Mouse (Mus musculus) heart, embryonic 14.5 days (tissue): Measurements from ENCODE around the gene Tmem145. TPM values are rescaled to one million over a fixed set of nuclear protein-coding genes. Genes with fewer than 3 reads are reported as not detected.
A peak's percentile ranks its signal among the peaks of the same experiment; 100 is the strongest.

Experiments used
- ATAC-seq: fragments of 200-750 bp; cut with Nextera tagmentation; 2 replicates; pipeline ENCODE4 v1.8.0; 2017; ENCODE audit warnings: low read depth, moderate TSS enrichment; ENCODE audit not compliant: insufficient number of reproducible peaks, insufficient read depth, low FRiP score
- H3K27ac ChIP-seq, 2 experiments: fragments of 200-500 bp in 1 of 2; fragments of 300-500 bp in 1 of 2; sonication (generic) in 1 of 2; replicated peaks in 1 of 2; 2 replicates each; pipeline ENCODE4 v1.5.1; 2012 to 2014; ENCODE audit warnings: low read depth in 2 of 2, low read length in 2 of 2, control low read depth in 1 of 2, mild to moderate bottlenecking in 1 of 2, mixed read lengths in 1 of 2; ENCODE audit not compliant: control insufficient read depth in 1 of 2, insufficient read depth in 1 of 2
- H3K27me3 ChIP-seq: fragments of 300-500 bp; sonication (generic); 2 replicates; pipeline ENCODE4 v1.6.1; 2014; ENCODE audit warnings: mild to moderate bottlenecking, low read length, control low read depth; ENCODE audit not compliant: control insufficient read depth, insufficient read depth
- H3K36me3 ChIP-seq: fragments of 300-500 bp; sonication (generic); 2 replicates; pipeline ENCODE4 v1.6.1; 2014; ENCODE audit warnings: mild to moderate bottlenecking, control low read depth, low read length, mixed read lengths; ENCODE audit not compliant: control insufficient read depth, insufficient read depth
- H3K4me1 ChIP-seq, 2 experiments: fragments of 200-500 bp in 1 of 2; fragments of 300-500 bp in 1 of 2; sonication (generic) in 1 of 2; 2 replicates each; pipeline ENCODE4 v1.6.1; 2012 to 2014; ENCODE audit warnings: low read length in 2 of 2, control low read depth in 1 of 2, mixed read lengths in 1 of 2; ENCODE audit not compliant: control insufficient read depth in 2 of 2, insufficient read depth in 2 of 2
- H3K4me2 ChIP-seq: fragments of 300-500 bp; sonication (generic); 2 replicates; pipeline ENCODE4 v1.6.1; 2014; ENCODE audit warnings: mild to moderate bottlenecking, low read length
- H3K4me3 ChIP-seq, 2 experiments: fragments of 200-500 bp in 1 of 2; fragments of 300-500 bp in 1 of 2; sonication (generic) in 1 of 2; 2 replicates each; pipeline ENCODE4 v1.5.1; 2012 to 2014; ENCODE audit warnings: low read length in 2 of 2, mild to moderate bottlenecking in 2 of 2, control low read depth in 1 of 2, low read depth in 1 of 2, moderate library complexity in 1 of 2; ENCODE audit not compliant: control insufficient read depth in 1 of 2, insufficient read depth in 1 of 2
- H3K9ac ChIP-seq: fragments of 300-500 bp; sonication (generic); 2 replicates; pipeline ENCODE4 v1.6.1; 2014; ENCODE audit warnings: mild to moderate bottlenecking, low read length
- H3K9me3 ChIP-seq: fragments of 300-500 bp; sonication (generic); 2 replicates; pipeline ENCODE4 v1.6.1; 2016; ENCODE audit warnings: low read length, control low read depth; ENCODE audit not compliant: control insufficient read depth
- WGBS: fragments of 180-500 bp; shearing (Covaris S2); extraction: QIAGEN DNeasy Blood & Tissue Kit; methylation state at CpG from one replicate; pipeline ENCODE4 v1.1.7; 2014; 5-methylcytosine and 5-hydroxymethylcytosine counted together
- polyA plus RNA-seq: library from polyadenylated mRNA; unstranded; fragments of >200 nt; fragmentation: Nextera tagmentation; extraction: Ambion mirVana; gene quantifications from 2 replicates; pipeline ENCODE4 v1.2.1, GENCODE M21; 2014

Gene Tmem145
- polyA plus RNA-seq, 1 experiment from 2014 or later = 0.30 TPM

DNA sequence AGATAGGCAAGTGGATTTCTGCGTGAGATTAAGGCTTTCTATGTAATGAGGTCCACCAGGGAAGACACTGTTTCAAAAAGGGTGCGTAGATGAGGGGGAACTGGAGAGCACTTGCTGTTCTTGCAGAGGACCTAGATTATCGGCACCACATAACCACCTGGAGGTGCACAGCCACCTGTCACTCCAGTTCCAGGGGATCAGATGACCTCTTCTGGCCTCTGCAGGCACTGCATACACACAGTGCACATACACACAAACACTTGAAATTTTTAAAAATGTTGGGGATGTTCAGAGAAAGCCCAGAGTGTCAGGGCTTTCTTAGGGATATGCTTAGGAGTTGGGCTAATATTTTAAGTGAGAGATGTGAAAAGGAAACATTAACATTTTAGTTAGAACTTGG is 16.0 kb upstream of the Tmem145 start:
- H3K27ac ChIP-seq = no peak overlapping the region
- no peak overlapping the region for H3K4me2 ChIP-seq
- H3K9ac ChIP-seq = no peak overlapping the region
- no peak for ATAC-seq
- H3K4me1 ChIP-seq = peaks cover 8 to 14% of the 10 kb centered on the region in 2 experiments; a peak in 3 of 4 replicates
- no peaks in the 10 kb centered on the region for H3K9me3 ChIP-seq
- no peak overlapping the region for H3K4me3 ChIP-seq
- WGBS = 97% methylated on average over 3 of the region's 3 CpGs
- H3K36me3 ChIP-seq = peaks cover 99% of the 10 kb centered on the region
- H3K27me3 ChIP-seq = no peaks in the 10 kb centered on the region

DNA sequence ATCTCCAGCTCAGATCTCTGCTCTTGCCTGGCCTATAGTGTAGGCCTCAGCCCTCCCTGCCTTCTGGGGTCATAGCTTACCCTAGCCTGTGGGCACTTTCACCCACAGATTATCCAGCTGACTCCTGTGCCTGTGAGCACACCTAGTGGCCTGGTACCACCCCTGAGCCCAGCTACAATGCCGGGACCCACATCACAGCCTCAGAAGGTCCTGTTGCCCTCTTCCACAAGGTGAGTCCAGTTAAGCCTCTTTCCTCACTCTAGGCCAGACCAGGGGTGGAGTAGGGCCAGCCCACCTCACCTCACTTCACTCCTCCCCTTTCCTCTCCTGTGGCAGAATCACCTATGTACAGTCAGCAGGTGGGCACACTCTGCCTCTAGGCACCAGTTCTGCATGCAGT is 15.4 kb upstream of the Tmem145 start:
- Histone ChIP-seq H3K9ac (no peak overlapping the region), H3K27me3 (no peaks in the 10 kb centered on the region), H3K4me3 (no peak overlapping the region), H3K9me3 (no peaks in the 10 kb centered on the region), H3K4me1 (peaks cover 8 to 13% of the 10 kb centered on the region in 2 experiments; a peak in 3 of 4 replicates), H3K4me2 (no peak overlapping the region), H3K36me3 (peaks cover 99% of the 10 kb centered on the region), H3K27ac (no peak overlapping the region)
- 96% methylated on average over 1 of the region's 1 CpGs for WGBS
- no peak for ATAC-seq

DNA sequence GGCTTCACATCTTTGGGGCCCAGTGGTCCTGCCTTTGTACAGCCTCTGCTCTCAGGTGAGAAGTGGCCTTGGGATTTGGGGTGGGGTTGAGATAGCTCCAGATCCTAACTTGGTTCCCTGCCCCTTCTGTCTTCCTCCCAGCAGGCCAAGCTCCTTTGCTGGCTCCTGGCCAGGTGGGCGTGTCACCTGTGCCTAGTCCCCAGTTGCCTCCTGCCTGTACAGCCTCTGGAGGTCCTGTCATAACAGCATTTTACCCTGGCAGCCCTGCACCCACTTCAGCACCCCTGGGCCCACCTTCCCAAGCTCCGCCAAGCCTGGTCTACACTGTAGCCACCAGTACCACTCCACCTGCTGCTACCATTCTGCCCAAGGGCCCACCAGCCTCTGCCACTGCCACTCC is 15.0 kb upstream of the Tmem145 start:
- WGBS = 77% methylated on average over 2 of the region's 2 CpGs
- Histone ChIP-seq H3K27me3 (no peaks in the 10 kb centered on the region), H3K4me3 (no peak overlapping the region), H3K9ac (no peak overlapping the region), H3K4me2 (no peak overlapping the region), H3K9me3 (no peaks in the 10 kb centered on the region), H3K27ac (no peak overlapping the region), H3K36me3 (peaks cover 99% of the 10 kb centered on the region), H3K4me1 (peaks cover 8 to 13% of the 10 kb centered on the region in 2 experiments; a peak in 3 of 4 replicates)
- peak; percentile 24; the same call in 1 of the 2 replicates for ATAC-seq

DNA sequence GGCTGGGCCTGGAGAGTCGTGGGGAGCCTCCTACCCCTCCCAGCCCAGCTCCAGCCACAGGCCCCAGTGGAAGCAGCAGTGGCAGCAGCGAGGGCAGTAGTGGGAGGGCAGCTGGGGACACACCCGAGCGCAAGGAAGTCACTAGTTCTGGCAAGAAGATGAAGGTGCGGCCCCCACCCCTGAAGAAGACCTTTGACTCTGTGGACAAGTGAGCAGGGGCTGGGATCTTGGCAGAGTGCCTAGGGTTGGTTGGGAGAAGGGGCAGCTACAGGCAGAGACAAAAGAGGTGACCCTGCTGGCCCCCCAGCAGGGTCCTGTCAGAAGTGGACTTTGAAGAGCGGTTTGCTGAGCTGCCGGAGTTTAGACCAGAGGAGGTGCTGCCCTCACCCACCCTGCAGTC is 13.8 kb upstream of the Tmem145 start:
- H3K9ac ChIP-seq = no peak overlapping the region

DNA sequence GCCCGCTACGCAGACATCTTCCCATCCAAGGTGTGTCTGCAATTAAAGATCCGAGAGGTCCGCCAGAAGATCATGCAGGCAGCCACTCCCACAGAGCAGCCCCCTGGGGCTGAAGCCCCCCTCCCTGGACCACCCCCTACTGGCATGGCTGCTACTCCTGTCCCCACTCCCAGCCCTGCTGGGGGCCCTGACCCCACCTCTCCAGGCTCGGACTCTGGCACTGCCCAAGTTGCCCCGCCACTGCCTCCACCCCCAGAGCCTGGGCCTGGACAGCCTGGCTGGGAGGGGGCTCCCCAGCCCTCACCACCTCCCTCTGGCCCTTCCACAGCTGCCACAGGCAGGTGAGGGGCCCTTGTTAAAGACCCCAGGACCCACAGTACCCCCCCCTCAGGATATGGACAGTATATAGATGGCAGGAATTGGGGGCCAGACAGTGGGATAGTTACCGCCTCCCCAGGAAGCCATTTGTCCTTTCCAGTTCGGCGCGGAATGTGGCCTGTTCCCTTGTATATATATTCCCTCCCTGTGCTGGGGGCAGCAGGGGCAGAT is 12.6 kb upstream of the Tmem145 start:
- H3K4me2 ChIP-seq = no peak overlapping the region
- H3K36me3 ChIP-seq = peaks cover 78% of the 10 kb centered on the region
- ATAC-seq = no peak
- no peak overlapping the region for H3K9ac ChIP-seq
- no peaks in the 10 kb centered on the region for H3K27me3 ChIP-seq
- WGBS = 65% methylated on average over 10 of the region's 10 CpGs
- 0 out of 4 replicates have a peak overlapping the region, but pooled peaks of 1 of the 2 experiments have one; percentile 30 for H3K27ac ChIP-seq
- H3K4me1 ChIP-seq = peaks cover 10 to 27% of the 10 kb centered on the region in 2 experiments; a peak in 3 of 4 replicates
- no peaks in the 10 kb centered on the region for H3K9me3 ChIP-seq
- no peak overlapping the region for H3K4me3 ChIP-seq

More for the DNA sequence above, 13.8 kb upstream of the Tmem145 start:
- H3K27ac ChIP-seq = no peak overlapping the region
- WGBS = 67% methylated on average over 7 of the region's 7 CpGs
- ATAC-seq = no peak
- peaks cover 90% of the 10 kb centered on the region for H3K36me3 ChIP-seq
- peaks cover 10 to 24% of the 10 kb centered on the region in 2 experiments; a peak in 3 of 4 replicates for H3K4me1 ChIP-seq
- H3K4me3 ChIP-seq = no peak overlapping the region
- H3K9me3 ChIP-seq = no peaks in the 10 kb centered on the region
- H3K27me3 ChIP-seq = no peaks in the 10 kb centered on the region
- no peak overlapping the region for H3K4me2 ChIP-seq

DNA sequence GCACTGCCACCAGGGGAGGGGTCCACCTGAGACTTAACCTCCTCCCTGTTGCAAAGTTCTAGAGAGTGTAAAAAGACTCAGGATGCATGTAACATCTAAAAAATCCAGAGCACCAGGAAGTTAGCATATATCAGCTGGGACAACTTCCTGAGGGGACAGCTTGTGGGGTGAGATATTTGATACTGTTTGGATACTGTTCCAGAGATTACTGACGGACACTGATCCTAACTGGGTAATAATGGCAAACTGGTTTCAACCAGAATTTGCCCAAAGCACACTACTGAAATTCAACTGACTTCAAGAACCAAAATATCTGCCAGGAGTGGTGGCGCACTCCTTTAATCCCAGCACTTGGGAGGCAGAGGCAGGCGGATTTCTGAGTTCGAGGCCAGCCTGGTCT is 11.4 kb upstream of the Tmem145 start:
- H3K9ac ChIP-seq = no peak overlapping the region
- H3K27ac ChIP-seq = 0 out of 4 replicates have a peak overlapping the region, but pooled peaks of 1 of the 2 experiments have one; percentile 7
- ATAC-seq = no peak
- H3K36me3 ChIP-seq = peaks cover 66% of the 10 kb centered on the region
- H3K4me3 ChIP-seq = no peak overlapping the region
- WGBS = 80% methylated on average over 4 of the region's 4 CpGs
- peaks cover 10 to 31% of the 10 kb centered on the region in 2 experiments; a peak in 3 of 4 replicates for H3K4me1 ChIP-seq
- H3K4me2 ChIP-seq = no peak overlapping the region
- no peaks in the 10 kb centered on the region for H3K27me3 ChIP-seq
- no peaks in the 10 kb centered on the region for H3K9me3 ChIP-seq

DNA sequence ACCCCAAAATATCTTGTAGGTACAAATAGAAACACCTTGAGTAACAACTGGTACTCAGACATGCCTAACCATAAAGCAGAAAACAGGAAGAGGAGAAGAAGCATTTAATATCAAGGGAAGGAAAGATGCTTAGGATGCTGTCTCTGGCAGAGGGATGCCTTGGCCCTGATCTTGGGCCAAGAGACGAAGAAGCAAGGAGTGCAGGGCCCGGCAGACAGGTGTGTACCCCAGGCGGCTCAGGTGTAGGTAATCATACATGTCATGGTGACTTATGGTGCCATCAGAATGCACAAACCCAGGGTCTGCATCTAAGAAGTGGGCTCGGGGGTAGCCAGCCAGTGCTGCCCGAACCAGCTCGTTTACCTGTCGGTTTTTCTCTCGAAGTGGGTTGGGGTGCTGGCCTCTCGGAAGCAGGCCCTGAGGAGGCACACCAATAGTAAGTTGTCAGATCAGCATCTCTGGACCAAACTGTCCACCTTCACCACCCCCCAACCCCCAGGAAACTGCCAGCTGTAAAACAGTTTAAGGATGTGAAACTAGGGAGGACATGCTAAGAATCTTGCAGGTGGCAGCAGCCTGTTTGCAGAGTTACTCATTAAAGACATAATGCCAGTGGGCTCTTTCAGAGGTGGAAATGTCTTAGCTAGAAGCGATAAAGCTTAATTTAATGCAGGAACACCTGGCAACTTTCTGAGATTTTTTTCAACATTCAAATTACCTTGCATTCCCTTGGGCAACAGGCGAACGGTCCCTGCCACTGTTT is 10.8 kb upstream of the Tmem145 start:
- Histone ChIP-seq H3K27me3 (no peaks in the 10 kb centered on the region), H3K9me3 (no peaks in the 10 kb centered on the region), H3K27ac (no peak overlapping the region), H3K36me3 (peaks cover 60% of the 10 kb centered on the region), H3K4me2 (no peak overlapping the region), H3K4me1 (peaks cover 10 to 31% of the 10 kb centered on the region in 2 experiments; a peak in 3 of 4 replicates), H3K9ac (no peak overlapping the region), H3K4me3 (no peak overlapping the region)
- ATAC-seq = no peak
- 89% methylated on average over 12 of the region's 12 CpGs for WGBS
